Mouse (Mus musculus) testis, adult 2 months (tissue): ENCODE results near the gene Rhbdl3. TPM values are rescaled to one million over a fixed set of nuclear protein-coding genes. Genes with fewer than 3 reads are reported as not detected.

Experiments used
- H3K27ac ChIP-seq: fragments of 200-500 bp; 2 replicates; pipeline ENCODE4 v1.5.1; 2012; ENCODE audit warnings: low read depth, low read length; ENCODE audit not compliant: control insufficient read depth, insufficient read depth
- H3K27me3 ChIP-seq: fragments of 200-500 bp; 2 replicates; pipeline ENCODE4 v1.6.1; 2012; ENCODE audit warnings: mild to moderate bottlenecking, low read length, moderate library complexity; ENCODE audit not compliant: control insufficient read depth, insufficient read depth
- H3K36me3 ChIP-seq: fragments of 200-500 bp; 2 replicates; pipeline ENCODE4 v1.6.1; 2012; ENCODE audit warnings: mild to moderate bottlenecking, low read length; ENCODE audit not compliant: control insufficient read depth, insufficient read depth
- H3K4me1 ChIP-seq: fragments of 200-500 bp; 2 replicates; pipeline ENCODE4 v1.6.1; 2012; ENCODE audit warnings: low read length; ENCODE audit not compliant: control insufficient read depth, insufficient read depth
- H3K4me3 ChIP-seq: fragments of 200-500 bp; 2 replicates; pipeline ENCODE4 v1.5.1; 2012; ENCODE audit warnings: low read depth, mild to moderate bottlenecking, low read length, moderate library complexity, mixed read lengths; ENCODE audit not compliant: control insufficient read depth
- CTCF ChIP-seq: fragments of 200-500 bp; IDR thresholded peaks from 2 replicates; pipeline ENCODE4 v1.5.1; 2012; ENCODE audit warnings: low read depth, mild to moderate bottlenecking, inconsistent platforms, low read length, moderate library complexity; ENCODE audit not compliant: control insufficient read depth, insufficient read depth, insufficient replicate concordance
- POLR2A ChIP-seq: fragments of 200-500 bp; IDR thresholded peaks from 2 replicates; pipeline ENCODE4 v1.6.1; 2012; ENCODE audit warnings: low read depth, mild to moderate bottlenecking, inconsistent platforms, low read length, moderate library complexity; ENCODE audit not compliant: control insufficient read depth
- polyA plus RNA-seq: library from polyadenylated mRNA; depleted of rRNA; stranded (reverse); fragments of >200 nt; gene quantifications from 2 replicates; pipeline ENCODE4 v1.2.3, GENCODE M21; 2012; rRNA removed

Gene Rhbdl3
- polyA plus RNA-seq = 0.54 and 0.78 TPM in 2 replicates

GRCm38 (mm10) chr11:80300551-80301315 is at the start of gene Rhbdl3:
Gene Rhbdl3, plus strand, starts transcription at chr11:80300912.
- no peak within 1 kb of the TSS for H3K27ac ChIP-seq
- H3K36me3 ChIP-seq = no peaks in the 10 kb centered on the region
- H3K4me1 ChIP-seq = peaks cover 20% of the 10 kb centered on the region
- peak within 1 kb of the TSS; percentile 57 for H3K4me3 ChIP-seq
- TF ChIP-seq CTCF (no peak), POLR2A (no peak)
- H3K27me3 ChIP-seq = no peaks in the 10 kb centered on the region

- Histone ChIP-seq H3K4me1 (no peaks in the 10 kb centered on the region), H3K27me3 (no peaks in the 10 kb centered on the region), H3K4me3 (no peak overlapping the region), H3K36me3 (peaks cover 2% of the 10 kb centered on the region; the same call in 1 of the 2 replicates), H3K27ac (no peak overlapping the region)
- no peak for TF ChIP-seq CTCF
- no peak for TF ChIP-seq POLR2A
Measured at GRCm38 (mm10) chr11:80264137-80264536, 36.6 kb upstream of the Rhbdl3 start.

- H3K4me3 ChIP-seq = no peak overlapping the region
- H3K27ac ChIP-seq = no peak overlapping the region
- TF ChIP-seq CTCF (no peak), POLR2A (no peak)
- peaks cover 2% of the 10 kb centered on the region; the same call in 1 of the 2 replicates for H3K36me3 ChIP-seq
- H3K27me3 ChIP-seq = no peaks in the 10 kb centered on the region
- H3K4me1 ChIP-seq = no peaks in the 10 kb centered on the region
Measured at GRCm38 (mm10) chr11:80271096-80271495, 29.6 kb upstream of the Rhbdl3 start.

GRCm38 (mm10) chr11:80275011-80275410 is 25.7 kb upstream of the Rhbdl3 start:
- no peak overlapping the region for H3K27ac ChIP-seq
- no peak for TF ChIP-seq CTCF
- no peak for TF ChIP-seq POLR2A
- no peaks in the 10 kb centered on the region for H3K4me1 ChIP-seq

GRCm38 (mm10) chr11:80278054-80278453 is 22.7 kb upstream of the Rhbdl3 start:
- Histone ChIP-seq H3K27ac (no peak overlapping the region), H3K27me3 (no peaks in the 10 kb centered on the region), H3K36me3 (no peaks in the 10 kb centered on the region), H3K4me3 (no peak overlapping the region), H3K4me1 (no peaks in the 10 kb centered on the region)
- TF ChIP-seq POLR2A (no peak), CTCF (no peak)

More at GRCm38 (mm10) chr11:80275011-80275410, 25.7 kb upstream of the Rhbdl3 start:
- no peaks in the 10 kb centered on the region for H3K36me3 ChIP-seq
- no peak overlapping the region for H3K4me3 ChIP-seq
- no peaks in the 10 kb centered on the region for H3K27me3 ChIP-seq

- Histone ChIP-seq H3K4me1 (no peaks in the 10 kb centered on the region), H3K27me3 (no peaks in the 10 kb centered on the region), H3K27ac (no peak overlapping the region), H3K36me3 (no peaks in the 10 kb centered on the region), H3K4me3 (no peak overlapping the region)
- no peak for TF ChIP-seq POLR2A
- TF ChIP-seq CTCF = no peak
Measured at GRCm38 (mm10) chr11:80283786-80284185, 16.9 kb upstream of the Rhbdl3 start.

GRCm38 (mm10) chr11:80284641-80285040 is 16.1 kb upstream of the Rhbdl3 start:
- TF ChIP-seq CTCF (no peak), POLR2A (no peak)
- H3K27ac ChIP-seq = no peak overlapping the region

More at GRCm38 (mm10) chr11:80284641-80285040, 16.1 kb upstream of the Rhbdl3 start:
- Histone ChIP-seq H3K4me3 (no peak overlapping the region), H3K36me3 (no peaks in the 10 kb centered on the region), H3K27me3 (no peaks in the 10 kb centered on the region), H3K4me1 (peaks cover 2% of the 10 kb centered on the region; the same call in 1 of the 2 replicates)
